Mouse (Mus musculus) spleen, postnatal 36 days (tissue): Measurements from ENCODE around the gene Hnrnpk.
"Not testable (repeated sequence)": the region's sequence is repeated elsewhere in the genome, so short reads cannot be mapped to it uniquely, and the experiment has no call there.

Source experiments
- DNase-seq, 2 experiments: peaks; one replicate each; pipeline ENCODE4 v3.0.0; 2022; ENCODE audit warnings: low spot score in 2 of 2, mixed read lengths in 1 of 2

Hnrnpk gene

GRCm38 (mm10) chr13:58388379-58388778, 14.8 kb downstream of the Hnrnpk start:
- no peak for DNase-seq

- peak; percentile 66 to 73 for DNase-seq
These were observed 15.2 kb downstream of the Hnrnpk start for GRCm38 (mm10) chr13:58387948-58388347.

GRCm38 (mm10) chr13:58385547-58385920, 17.6 kb downstream of the Hnrnpk start:
- no peak for DNase-seq

- DNase-seq = peak; percentile 58 to 60
These were observed 18.2 kb downstream of the Hnrnpk start, which contains the start of gene 2210016F16Rik for GRCm38 (mm10) chr13:58384779-58385546. Gene 2210016F16Rik (minus strand): TSS chr13:58385225.

- no peak for DNase-seq
These were observed 18.8 kb downstream of the Hnrnpk start for GRCm38 (mm10) chr13:58384371-58384770.

- DNase-seq = no peak
These were observed 30.0 kb downstream of the Hnrnpk start for GRCm38 (mm10) chr13:58373153-58373470.

- no peak for DNase-seq
These were observed 30.6 kb downstream of the Hnrnpk start for GRCm38 (mm10) chr13:58372278-58373152.

- DNase-seq = no peak
These were observed 34.3 kb downstream of the Hnrnpk start for GRCm38 (mm10) chr13:58368835-58369234.

- no peak for DNase-seq
These were observed 35.5 kb downstream of the Hnrnpk start for GRCm38 (mm10) chr13:58367641-58368040.

GRCm38 (mm10) chr13:58366373-58366772, 36.8 kb downstream of the Hnrnpk start:
- DNase-seq = no peak

GRCm38 (mm10) chr13:58365179-58365578, 38.0 kb downstream of the Hnrnpk start:
- DNase-seq = not testable (repeated sequence)

GRCm38 (mm10) chr13:58364353-58365175, 38.6 kb downstream of the Hnrnpk start:
- no peak for DNase-seq

- no peak for DNase-seq
These were observed 43.9 kb downstream of the Hnrnpk start for GRCm38 (mm10) chr13:58359304-58359653.

- DNase-seq = peak; percentile 84 to 89
These were observed 44.4 kb downstream of the Hnrnpk start, which contains the start of gene Kif27 for GRCm38 (mm10) chr13:58358629-58359303. Gene Kif27 (minus strand): TSS chr13:58359122.

- DNase-seq = no peak
These were observed 50.1 kb downstream of the Hnrnpk start for GRCm38 (mm10) chr13:58352996-58353395.

- DNase-seq = no peak
These were observed 52.5 kb downstream of the Hnrnpk start for GRCm38 (mm10) chr13:58350606-58351005.

GRCm38 (mm10) chr13:58344505-58344904, 58.6 kb downstream of the Hnrnpk start:
- no peak for DNase-seq
